Mouse (Mus musculus): ENCODE results near the gene Zfp385b. TPM values are rescaled to one million over a fixed set of nuclear protein-coding genes. Genes with fewer than 3 reads are reported as not detected.

Zfp385b gene
- polyA plus RNA-seq, 1 experiment from 2014 or later, result 8.3 TPM

GRCm38 (mm10) chr2:77411612-77412011 is 407.8 kb downstream of the Zfp385b start:
- WGBS, result 81% methylated on average over 13 of the region's 13 CpGs
- H3K4me2 ChIP-seq (replicated peaks), result no peak overlapping the region
- ATAC-seq (replicated peaks), result no peak

GRCm38 (mm10) chr2:77409521-77410135 is 409.8 kb downstream of the Zfp385b start:
- WGBS, result 57% methylated on average over 5 of the region's 5 CpGs
- no peak overlapping the region for H3K27ac ChIP-seq (replicated peaks)
- no peaks in the 10 kb centered on the region for H3K27me3 ChIP-seq
- H3K4me3 ChIP-seq, result no peak overlapping the region
- H3K9ac ChIP-seq (replicated peaks), result no peak overlapping the region
- peak; percentile 50; the same call in 1 of the 2 replicates for ATAC-seq (replicated peaks)
- no peaks in the 10 kb centered on the region for H3K36me3 ChIP-seq
- no peaks in the 10 kb centered on the region for H3K4me1 ChIP-seq
- H3K4me2 ChIP-seq (replicated peaks), result no peak overlapping the region
- H3K9me3 ChIP-seq, result no peaks in the 10 kb centered on the region

More at GRCm38 (mm10) chr2:77411612-77412011, 407.8 kb downstream of the Zfp385b start:
- H3K27me3 ChIP-seq, result no peaks in the 10 kb centered on the region
- no peak overlapping the region for H3K9ac ChIP-seq (replicated peaks)
- no peaks in the 10 kb centered on the region for H3K4me1 ChIP-seq
- no peak overlapping the region for H3K4me3 ChIP-seq
- H3K9me3 ChIP-seq, result no peaks in the 10 kb centered on the region
- H3K36me3 ChIP-seq, result no peaks in the 10 kb centered on the region
- H3K27ac ChIP-seq (replicated peaks), result no peak overlapping the region

- Histone ChIP-seq H3K9me3 (no peaks in the 10 kb centered on the region), H3K4me1 (no peaks in the 10 kb centered on the region), H3K36me3 (no peaks in the 10 kb centered on the region), H3K4me3 (no peak overlapping the region), H3K27me3 (no peaks in the 10 kb centered on the region), H3K27ac (replicated peaks) (no peak overlapping the region), H3K9ac (replicated peaks) (no peak overlapping the region), H3K4me2 (replicated peaks) (no peak overlapping the region)
- 67% methylated on average over 7 of the region's 7 CpGs for WGBS
- ATAC-seq (replicated peaks), result 0 out of 2 replicates have a peak, but pooled peaks have one; percentile 53
These were observed 410.5 kb downstream of the Zfp385b start for GRCm38 (mm10) chr2:77408972-77409371.

- H3K9me3 ChIP-seq, result no peaks in the 10 kb centered on the region
- H3K4me2 ChIP-seq (replicated peaks), result no peak overlapping the region
- ATAC-seq (replicated peaks), result no peak
- H3K27ac ChIP-seq (replicated peaks), result no peak overlapping the region
- H3K36me3 ChIP-seq, result no peaks in the 10 kb centered on the region
- peaks cover 10% of the 10 kb centered on the region for H3K4me1 ChIP-seq
- no peak overlapping the region for H3K4me3 ChIP-seq
- no peak overlapping the region for H3K9ac ChIP-seq (replicated peaks)
- no peaks in the 10 kb centered on the region for H3K27me3 ChIP-seq
- WGBS, result 32% methylated on average over 13 of the region's 13 CpGs
These were observed 417.1 kb downstream of the Zfp385b start for GRCm38 (mm10) chr2:77402329-77402728.

- 8% methylated on average over 13 of the region's 13 CpGs for WGBS
- Histone ChIP-seq H3K4me1 (peaks cover 10% of the 10 kb centered on the region), H3K36me3 (no peaks in the 10 kb centered on the region), H3K9me3 (no peaks in the 10 kb centered on the region), H3K9ac (replicated peaks) (0 out of 2 replicates have a peak overlapping the region, but pooled peaks have one; percentile 4), H3K4me3 (no peak overlapping the region), H3K27ac (replicated peaks) (0 out of 2 replicates have a peak overlapping the region, but pooled peaks have one; percentile 11), H3K27me3 (no peaks in the 10 kb centered on the region), H3K4me2 (replicated peaks) (peak overlapping the region; percentile 24)
- ATAC-seq (replicated peaks), result peak; percentile 84
These were observed 417.8 kb downstream of the Zfp385b start for GRCm38 (mm10) chr2:77401438-77402235.

GRCm38 (mm10) chr2:77393881-77394280 is 425.6 kb downstream of the Zfp385b start:
- WGBS, result 91% methylated on average over 7 of the region's 7 CpGs
- no peak for ATAC-seq (replicated peaks)
- H3K4me3 ChIP-seq, result no peak overlapping the region
- no peak overlapping the region for H3K4me2 ChIP-seq (replicated peaks)
- H3K4me1 ChIP-seq, result no peaks in the 10 kb centered on the region
- H3K9me3 ChIP-seq, result no peaks in the 10 kb centered on the region
- H3K36me3 ChIP-seq, result no peaks in the 10 kb centered on the region
- no peak overlapping the region for H3K27ac ChIP-seq (replicated peaks)
- H3K9ac ChIP-seq (replicated peaks), result no peak overlapping the region
- no peaks in the 10 kb centered on the region for H3K27me3 ChIP-seq

- Histone ChIP-seq H3K36me3 (no peaks in the 10 kb centered on the region), H3K27me3 (no peaks in the 10 kb centered on the region), H3K9me3 (no peaks in the 10 kb centered on the region), H3K4me1 (no peaks in the 10 kb centered on the region), H3K9ac (replicated peaks) (no peak overlapping the region), H3K4me3 (no peak overlapping the region), H3K27ac (replicated peaks) (no peak overlapping the region), H3K4me2 (replicated peaks) (no peak overlapping the region)
- 88% methylated on average over 6 of the region's 6 CpGs for WGBS
- ATAC-seq (replicated peaks), result no peak
These were observed 431.3 kb downstream of the Zfp385b start for GRCm38 (mm10) chr2:77388186-77388585.

- no peaks in the 10 kb centered on the region for H3K4me1 ChIP-seq
- H3K9me3 ChIP-seq, result no peaks in the 10 kb centered on the region
- no peak overlapping the region for H3K4me2 ChIP-seq (replicated peaks)
- H3K36me3 ChIP-seq, result no peaks in the 10 kb centered on the region
- ATAC-seq (replicated peaks), result no peak
- H3K9ac ChIP-seq (replicated peaks), result no peak overlapping the region
- no peak overlapping the region for H3K27ac ChIP-seq (replicated peaks)
- 30% methylated on average over 5 of the region's 5 CpGs for WGBS
- H3K4me3 ChIP-seq, result no peak overlapping the region
- no peaks in the 10 kb centered on the region for H3K27me3 ChIP-seq
These were observed 432.9 kb downstream of the Zfp385b start for GRCm38 (mm10) chr2:77386515-77386914.

GRCm38 (mm10) chr2:77382766-77383165 is 436.7 kb downstream of the Zfp385b start:
- no peak for ATAC-seq (replicated peaks)
- 86% methylated on average over 5 of the region's 5 CpGs for WGBS
- H3K9me3 ChIP-seq, result no peaks in the 10 kb centered on the region
- H3K4me2 ChIP-seq (replicated peaks), result no peak overlapping the region
- H3K4me1 ChIP-seq, result no peaks in the 10 kb centered on the region
- H3K36me3 ChIP-seq, result no peaks in the 10 kb centered on the region
- no peak overlapping the region for H3K4me3 ChIP-seq
- no peak overlapping the region for H3K9ac ChIP-seq (replicated peaks)
- no peaks in the 10 kb centered on the region for H3K27me3 ChIP-seq
- no peak overlapping the region for H3K27ac ChIP-seq (replicated peaks)

- Histone ChIP-seq H3K9ac (replicated peaks) (no peak overlapping the region), H3K36me3 (no peaks in the 10 kb centered on the region), H3K4me3 (no peak overlapping the region), H3K4me1 (no peaks in the 10 kb centered on the region), H3K4me2 (replicated peaks) (no peak overlapping the region), H3K9me3 (no peaks in the 10 kb centered on the region), H3K27me3 (no peaks in the 10 kb centered on the region), H3K27ac (replicated peaks) (no peak overlapping the region)
- ATAC-seq (replicated peaks), result no peak
- WGBS, result 92% methylated on average over 1 of the region's 1 CpGs
These were observed 439.5 kb downstream of the Zfp385b start for GRCm38 (mm10) chr2:77379907-77380306.

- WGBS, result 93% methylated on average over 5 of the region's 5 CpGs
- no peaks in the 10 kb centered on the region for H3K4me1 ChIP-seq
- H3K27ac ChIP-seq (replicated peaks), result no peak overlapping the region
- H3K27me3 ChIP-seq, result no peaks in the 10 kb centered on the region
- H3K9me3 ChIP-seq, result no peaks in the 10 kb centered on the region
- no peak overlapping the region for H3K9ac ChIP-seq (replicated peaks)
- no peak overlapping the region for H3K4me3 ChIP-seq
- no peaks in the 10 kb centered on the region for H3K36me3 ChIP-seq
- H3K4me2 ChIP-seq (replicated peaks), result no peak overlapping the region
- ATAC-seq (replicated peaks), result no peak
These were observed 440.1 kb downstream of the Zfp385b start for GRCm38 (mm10) chr2:77379332-77379731.

- H3K36me3 ChIP-seq, result no peaks in the 10 kb centered on the region
- H3K9ac ChIP-seq (replicated peaks), result no peak overlapping the region
- H3K9me3 ChIP-seq, result no peaks in the 10 kb centered on the region
- H3K4me3 ChIP-seq, result no peak overlapping the region
- no peaks in the 10 kb centered on the region for H3K27me3 ChIP-seq
- ATAC-seq (replicated peaks), result no peak
- H3K4me2 ChIP-seq (replicated peaks), result no peak overlapping the region
- no peak overlapping the region for H3K27ac ChIP-seq (replicated peaks)
- WGBS, result 79% methylated on average over 9 of the region's 9 CpGs
- no peaks in the 10 kb centered on the region for H3K4me1 ChIP-seq
These were observed 442.6 kb downstream of the Zfp385b start for GRCm38 (mm10) chr2:77376823-77377222.

All from forebrain, embryonic 15.5 days (tissue).